Mouse (Mus musculus) thymus, postnatal 25 days (tissue): Measurements from ENCODE around the gene Sept14.
"Not testable (repeated sequence)": the region's sequence is repeated elsewhere in the genome, so short reads cannot be mapped to it uniquely, and the experiment has no call there.

ENCODE experiments used
- DNase-seq: peaks from one replicate; pipeline ENCODE4 v3.0.0; 2022

Gene Sept14

GRCm38 (mm10) chr5:129708412-129708811 lies at the start of gene Sept14:
Gene Sept14, minus strand, starts transcription at chr5:129708512.
- DNase-seq = no peak

- DNase-seq = no peak
Observed at GRCm38 (mm10) chr5:129756886-129757285, 48.6 kb upstream of the Sept14 start.

- DNase-seq = no peak
Observed at GRCm38 (mm10) chr5:129744050-129744449, 35.7 kb upstream of the Sept14 start.

- DNase-seq = no peak
Observed at GRCm38 (mm10) chr5:129742903-129743488, 34.7 kb upstream of the Sept14 start.

- DNase-seq = peak; percentile 43
Observed at GRCm38 (mm10) chr5:129740976-129741375, 32.7 kb upstream of the Sept14 start.

- no peak for DNase-seq
Observed at GRCm38 (mm10) chr5:129731021-129731420, 22.7 kb upstream of the Sept14 start.

GRCm38 (mm10) chr5:129730344-129730743 lies 22.0 kb upstream of the Sept14 start:
- no peak for DNase-seq

GRCm38 (mm10) chr5:129729286-129729685 lies 21.0 kb upstream of the Sept14 start:
- DNase-seq = no peak

- DNase-seq = no peak
Observed at GRCm38 (mm10) chr5:129726784-129727183, 18.5 kb upstream of the Sept14 start.

GRCm38 (mm10) chr5:129725774-129726392 lies 17.6 kb upstream of the Sept14 start:
- DNase-seq = peak; percentile 12

- peak; percentile 97 for DNase-seq
Observed at GRCm38 (mm10) chr5:129724834-129725773, 16.8 kb upstream of the Sept14 start, which contains the start of gene Nipsnap2. Gene Nipsnap2, plus strand, starts transcription at chr5:129725063.

GRCm38 (mm10) chr5:129724268-129724667 lies 16.0 kb upstream of the Sept14 start:
- DNase-seq = no peak

- no peak for DNase-seq
Observed at GRCm38 (mm10) chr5:129720176-129720575, 11.9 kb upstream of the Sept14 start.

- DNase-seq = no peak
Observed at GRCm38 (mm10) chr5:129717016-129717415, 8.7 kb upstream of the Sept14 start.

- DNase-seq = peak; percentile 91
Observed at GRCm38 (mm10) chr5:129715326-129715861, 7.1 kb upstream of the Sept14 start, which contains the start of gene Mrps17. Gene Mrps17, plus strand, starts transcription at chr5:129715497.

- no peak for DNase-seq
Observed at GRCm38 (mm10) chr5:129703368-129703767, 4.9 kb downstream of the Sept14 start.

GRCm38 (mm10) chr5:129701706-129702105 lies 6.6 kb downstream of the Sept14 start:
- no peak for DNase-seq

- DNase-seq = no peak
Observed at GRCm38 (mm10) chr5:129700506-129700905, 7.8 kb downstream of the Sept14 start.

- no peak for DNase-seq
Observed at GRCm38 (mm10) chr5:129690528-129690927, 17.8 kb downstream of the Sept14 start.

GRCm38 (mm10) chr5:129687621-129688020 lies 20.7 kb downstream of the Sept14 start:
- DNase-seq = no peak

GRCm38 (mm10) chr5:129685141-129685540 lies 23.2 kb downstream of the Sept14 start:
- DNase-seq = not testable (repeated sequence)

- DNase-seq = peak; percentile 66
Observed at GRCm38 (mm10) chr5:129670036-129670458, 38.3 kb downstream of the Sept14 start, which contains the start of gene Zfp11. Gene Zfp11, minus strand, starts transcription at chr5:129670099.

GRCm38 (mm10) chr5:129669453-129670035 lies 38.8 kb downstream of the Sept14 start:
- no peak for DNase-seq
